Mouse (Mus musculus): ENCODE measurements around the gene Ddx4. TPM values are rescaled to one million over a fixed set of nuclear protein-coding genes. Genes with fewer than 3 reads are reported as not detected.

Ddx4 gene
- 0.20 and 0.27 TPM in 2 replicates for polyA plus RNA-seq (2015; fragmentation: Nextera tagmentation; extraction: Ambion mirVana)

GRCm38 (mm10) chr13:112652205-112652604 is at the start of gene Ddx4:
Gene Ddx4 (minus strand): TSS chr13:112652475.
- no peak for ATAC-seq (ENCODE audit: low read depth)
- no peak within 1 kb of the TSS for H3K4me3 ChIP-seq (replicated peaks)
- no peak within 1 kb of the TSS for H3K27ac ChIP-seq
- H3K9ac ChIP-seq, result no peak within 1 kb of the TSS
- no peaks in the 10 kb centered on the region for H3K36me3 ChIP-seq
- DNase-seq, result no peak
- H3K9me3 ChIP-seq (replicated peaks), result peaks cover 12% of the 10 kb centered on the region
- no peaks in the 10 kb centered on the region for H3K27me3 ChIP-seq
- no peak within 1 kb of the TSS for H3K4me2 ChIP-seq
- WGBS (ENCODE audit: insufficient replicate concordance), result 71% methylated on average over 45 of the region's 45 CpGs
- H3K4me1 ChIP-seq (replicated peaks), result no peaks in the 10 kb centered on the region

- Histone ChIP-seq H3K9me3 (replicated peaks) (no peaks in the 10 kb centered on the region), H3K4me3 (replicated peaks) (no peak overlapping the region), H3K4me2 (no peak overlapping the region), H3K36me3 (peaks cover 13% of the 10 kb centered on the region), H3K4me1 (replicated peaks) (no peaks in the 10 kb centered on the region), H3K27ac (no peak overlapping the region), H3K9ac (no peak overlapping the region), H3K27me3 (no peaks in the 10 kb centered on the region)
- WGBS (ENCODE audit: insufficient replicate concordance), result 77% methylated on average over 8 of the region's 8 CpGs
- DNase-seq, result no peak
- no peak for ATAC-seq (ENCODE audit: low read depth)
These were observed 49.0 kb upstream of the Ddx4 start for GRCm38 (mm10) chr13:112701256-112701655.

- Histone ChIP-seq H3K9me3 (replicated peaks) (no peaks in the 10 kb centered on the region), H3K4me3 (replicated peaks) (no peak overlapping the region), H3K36me3 (peaks cover 25% of the 10 kb centered on the region), H3K27me3 (no peaks in the 10 kb centered on the region), H3K4me1 (replicated peaks) (peaks cover 13% of the 10 kb centered on the region), H3K9ac (no peak overlapping the region), H3K4me2 (no peak overlapping the region), H3K27ac (no peak overlapping the region)
- DNase-seq (no peak), ATAC-seq (ENCODE audit: low read depth) (no peak)
- WGBS (ENCODE audit: insufficient replicate concordance), result 79% methylated on average over 8 of the region's 8 CpGs
These were observed 43.4 kb upstream of the Ddx4 start for GRCm38 (mm10) chr13:112695526-112696240.

GRCm38 (mm10) chr13:112692870-112693553 is 40.7 kb upstream of the Ddx4 start:
- no peak overlapping the region for H3K27ac ChIP-seq
- peak; percentile 87 for ATAC-seq (ENCODE audit: low read depth)

GRCm38 (mm10) chr13:112686155-112686554 is 33.9 kb upstream of the Ddx4 start:
- 45% methylated on average over 2 of the region's 2 CpGs for WGBS (ENCODE audit: insufficient replicate concordance)
- no peaks in the 10 kb centered on the region for H3K9me3 ChIP-seq (replicated peaks)
- DNase-seq (no peak), ATAC-seq (ENCODE audit: low read depth) (peak; percentile 63)
- peak overlapping the region; percentile 32 for H3K27ac ChIP-seq
- no peak overlapping the region for H3K9ac ChIP-seq
- H3K27me3 ChIP-seq, result no peaks in the 10 kb centered on the region
- peaks cover 8% of the 10 kb centered on the region for H3K36me3 ChIP-seq
- H3K4me1 ChIP-seq (replicated peaks), result peaks cover 11% of the 10 kb centered on the region
- H3K4me2 ChIP-seq, result no peak overlapping the region
- H3K4me3 ChIP-seq (replicated peaks), result no peak overlapping the region

More at GRCm38 (mm10) chr13:112692870-112693553, 40.7 kb upstream of the Ddx4 start:
- Histone ChIP-seq H3K36me3 (peaks cover 22% of the 10 kb centered on the region), H3K4me2 (0 out of 2 replicates have a peak overlapping the region, but pooled peaks have one; percentile 14), H3K4me1 (replicated peaks) (peaks cover 13% of the 10 kb centered on the region), H3K9ac (no peak overlapping the region), H3K9me3 (replicated peaks) (no peaks in the 10 kb centered on the region), H3K27me3 (no peaks in the 10 kb centered on the region), H3K4me3 (replicated peaks) (no peak overlapping the region)
- 48% methylated on average over 10 of the region's 10 CpGs for WGBS (ENCODE audit: insufficient replicate concordance)
- peak; percentile 38 for DNase-seq

GRCm38 (mm10) chr13:112683970-112684369 is 31.7 kb upstream of the Ddx4 start:
- Histone ChIP-seq H3K4me1 (replicated peaks) (peaks cover 11% of the 10 kb centered on the region), H3K36me3 (peaks cover 1% of the 10 kb centered on the region)
- no peak for DNase-seq

GRCm38 (mm10) chr13:112683312-112683711 is 31.0 kb upstream of the Ddx4 start:
- no peak overlapping the region for H3K4me3 ChIP-seq (replicated peaks)
- peaks cover 11% of the 10 kb centered on the region for H3K4me1 ChIP-seq (replicated peaks)
- WGBS (ENCODE audit: insufficient replicate concordance), result 76% methylated on average over 2 of the region's 2 CpGs
- DNase-seq (no peak), ATAC-seq (ENCODE audit: low read depth) (no peak)
- H3K4me2 ChIP-seq, result no peak overlapping the region
- H3K27me3 ChIP-seq, result no peaks in the 10 kb centered on the region
- H3K27ac ChIP-seq, result no peak overlapping the region
- H3K36me3 ChIP-seq, result peaks cover 3% of the 10 kb centered on the region
- no peak overlapping the region for H3K9ac ChIP-seq
- H3K9me3 ChIP-seq (replicated peaks), result no peaks in the 10 kb centered on the region

More at GRCm38 (mm10) chr13:112683970-112684369, 31.7 kb upstream of the Ddx4 start:
- H3K9me3 ChIP-seq (replicated peaks), result no peaks in the 10 kb centered on the region
- no peak overlapping the region for H3K27ac ChIP-seq
- 91% methylated on average over 6 of the region's 6 CpGs for WGBS (ENCODE audit: insufficient replicate concordance)
- no peaks in the 10 kb centered on the region for H3K27me3 ChIP-seq
- H3K4me2 ChIP-seq, result no peak overlapping the region
- no peak overlapping the region for H3K9ac ChIP-seq
- H3K4me3 ChIP-seq (replicated peaks), result no peak overlapping the region
- no peak for ATAC-seq (ENCODE audit: low read depth)

GRCm38 (mm10) chr13:112678154-112678553 is 25.9 kb upstream of the Ddx4 start:
- Histone ChIP-seq H3K4me2 (no peak overlapping the region), H3K9ac (no peak overlapping the region), H3K27ac (no peak overlapping the region), H3K9me3 (replicated peaks) (no peaks in the 10 kb centered on the region), H3K36me3 (peaks cover 7% of the 10 kb centered on the region), H3K4me1 (replicated peaks) (peaks cover 15% of the 10 kb centered on the region), H3K4me3 (replicated peaks) (no peak overlapping the region), H3K27me3 (no peaks in the 10 kb centered on the region)
- DNase-seq (no peak), ATAC-seq (ENCODE audit: low read depth) (peak; percentile 57)
- 84% methylated on average over 4 of the region's 4 CpGs for WGBS (ENCODE audit: insufficient replicate concordance)

GRCm38 (mm10) chr13:112673899-112674447 is 21.7 kb upstream of the Ddx4 start:
- Histone ChIP-seq H3K4me1 (replicated peaks) (peaks cover 33% of the 10 kb centered on the region), H3K36me3 (peaks cover 28% of the 10 kb centered on the region), H3K9ac (no peak overlapping the region), H3K27ac (no peak overlapping the region), H3K9me3 (replicated peaks) (no peaks in the 10 kb centered on the region), H3K27me3 (no peaks in the 10 kb centered on the region), H3K4me3 (replicated peaks) (no peak overlapping the region), H3K4me2 (no peak overlapping the region)
- DNase-seq, result peak; percentile 44
- WGBS (ENCODE audit: insufficient replicate concordance), result 19% methylated on average over 9 of the region's 9 CpGs
- peak; percentile 65 for ATAC-seq (ENCODE audit: low read depth)

- no peaks in the 10 kb centered on the region for H3K9me3 ChIP-seq (replicated peaks)
- ATAC-seq (ENCODE audit: low read depth) (peak; percentile 85), DNase-seq (no peak)
- peaks cover 33% of the 10 kb centered on the region for H3K4me1 ChIP-seq (replicated peaks)
- H3K36me3 ChIP-seq, result peaks cover 21% of the 10 kb centered on the region
- no peak overlapping the region for H3K4me3 ChIP-seq (replicated peaks)
- 21% methylated on average over 6 of the region's 6 CpGs for WGBS (ENCODE audit: insufficient replicate concordance)
- H3K27me3 ChIP-seq, result no peaks in the 10 kb centered on the region
- H3K9ac ChIP-seq, result 0 out of 2 replicates have a peak overlapping the region, but pooled peaks have one; percentile 22
- no peak overlapping the region for H3K4me2 ChIP-seq
- peak overlapping the region; percentile 6; the same call in 1 of the 2 replicates for H3K27ac ChIP-seq
These were observed 20.5 kb upstream of the Ddx4 start for GRCm38 (mm10) chr13:112672797-112673196.

GRCm38 (mm10) chr13:112671708-112672107 is 19.4 kb upstream of the Ddx4 start:
- DNase-seq, result no peak
- WGBS (ENCODE audit: insufficient replicate concordance), result 53% methylated on average over 13 of the region's 13 CpGs
- H3K4me1 ChIP-seq (replicated peaks), result peaks cover 33% of the 10 kb centered on the region
- H3K9me3 ChIP-seq (replicated peaks), result no peaks in the 10 kb centered on the region
- no peak overlapping the region for H3K27ac ChIP-seq
- no peak overlapping the region for H3K9ac ChIP-seq
- ATAC-seq (ENCODE audit: low read depth), result no peak
- H3K4me3 ChIP-seq (replicated peaks), result no peak overlapping the region
- H3K4me2 ChIP-seq, result no peak overlapping the region
- no peaks in the 10 kb centered on the region for H3K27me3 ChIP-seq
- peaks cover 21% of the 10 kb centered on the region for H3K36me3 ChIP-seq

Measured in liver, embryonic 13.5 days (tissue).